Mouse (Mus musculus): ENCODE data around the gene Rhof.

DNA sequence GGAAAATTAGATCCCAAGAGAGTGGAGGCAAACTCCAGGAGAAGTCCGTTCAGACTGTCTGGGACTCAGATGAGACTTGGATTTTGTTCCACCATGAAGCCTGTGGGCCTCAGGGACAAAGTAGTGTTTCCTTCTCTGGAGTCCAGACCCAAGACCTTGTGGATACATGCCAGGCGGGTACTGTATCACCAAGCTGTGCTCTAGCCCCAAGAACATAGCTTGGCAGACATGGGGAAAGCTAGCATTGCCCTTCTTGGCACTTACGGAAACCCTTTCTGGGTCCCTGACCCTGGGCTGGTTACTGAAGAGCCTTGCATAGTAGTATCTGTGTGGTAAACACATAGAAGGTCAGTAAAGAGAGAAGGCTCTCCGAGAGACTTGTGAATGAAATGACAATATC is 27.0 kb upstream of the Rhof start:
- TF ChIP-seq POLR2A (IDR thresholded peaks at IDR 0.05; ENCODE audit: extremely low read depth, insufficient read depth, low read length) (no peak), CTCF (IDR thresholded peaks at IDR 0.05; ENCODE audit: low read depth, low read length) (no peak)
